Mouse (Mus musculus): ENCODE results near the gene Adam15. TPM values are rescaled to one million over a fixed set of nuclear protein-coding genes. Genes with fewer than 3 reads are reported as not detected.

Gene Adam15
- polyA plus RNA-seq, 1 experiment from 2014 or later = 9.1 TPM

GRCm38 (mm10) chr3:89318971-89319590 is 30.7 kb downstream of the Adam15 start:
- DNase-seq (no peak), ATAC-seq (no peak)
- H3K4me3 ChIP-seq (ENCODE audit: low read depth, low read length) = peak overlapping the region; percentile 42
- TF ChIP-seq CTCF (IDR thresholded peaks at IDR 0.05; ENCODE audit: low read depth) (no peak), EP300 (IDR thresholded peaks at IDR 0.05; ENCODE audit: low read depth) (no peak)
- peaks cover 45% of the 10 kb centered on the region for H3K4me1 ChIP-seq (ENCODE audit: insufficient read depth)
- H3K36me3 ChIP-seq (replicated peaks; ENCODE audit: insufficient read depth, low read length) = no peaks in the 10 kb centered on the region
- no peaks in the 10 kb centered on the region for H3K9me3 ChIP-seq (ENCODE audit: low read length)
- H3K9ac ChIP-seq (replicated peaks) = no peak overlapping the region
- WGBS (ENCODE audit: insufficient replicate concordance) = 21% methylated on average over 21 of the region's 21 CpGs
- H3K27me3 ChIP-seq (ENCODE audit: insufficient read depth, low read length) = peaks cover 81% of the 10 kb centered on the region
- peak overlapping the region; percentile 61; the same call in 1 of the 2 replicates for H3K4me2 ChIP-seq (ENCODE audit: low read depth, low read length)
- no peak overlapping the region for H3K27ac ChIP-seq (ENCODE audit: low read depth)

GRCm38 (mm10) chr3:89318316-89318715 is 31.5 kb downstream of the Adam15 start:
- Histone ChIP-seq H3K4me3 (ENCODE audit: low read depth, low read length) (no peak overlapping the region), H3K36me3 (replicated peaks; ENCODE audit: insufficient read depth, low read length) (no peaks in the 10 kb centered on the region), H3K9me3 (ENCODE audit: low read length) (no peaks in the 10 kb centered on the region), H3K4me2 (ENCODE audit: low read depth, low read length) (no peak overlapping the region), H3K27me3 (ENCODE audit: insufficient read depth, low read length) (peaks cover 73% of the 10 kb centered on the region), H3K9ac (replicated peaks) (no peak overlapping the region), H3K27ac (ENCODE audit: low read depth) (no peak overlapping the region), H3K4me1 (ENCODE audit: insufficient read depth) (peaks cover 45% of the 10 kb centered on the region)
- WGBS (ENCODE audit: insufficient replicate concordance) = 72% methylated on average over 8 of the region's 8 CpGs
- ATAC-seq = no peak
- TF ChIP-seq CTCF (IDR thresholded peaks at IDR 0.05; ENCODE audit: low read depth) = no peak
- TF ChIP-seq EP300 (IDR thresholded peaks at IDR 0.05; ENCODE audit: low read depth) = no peak
- no peak for DNase-seq

- Histone ChIP-seq H3K4me1 (ENCODE audit: insufficient read depth) (peaks cover 40% of the 10 kb centered on the region), H3K4me3 (ENCODE audit: low read depth, low read length) (no peak overlapping the region), H3K27ac (ENCODE audit: low read depth) (no peak overlapping the region), H3K9ac (replicated peaks) (no peak overlapping the region), H3K9me3 (ENCODE audit: low read length) (no peaks in the 10 kb centered on the region), H3K4me2 (ENCODE audit: low read depth, low read length) (no peak overlapping the region), H3K36me3 (replicated peaks; ENCODE audit: insufficient read depth, low read length) (no peaks in the 10 kb centered on the region), H3K27me3 (ENCODE audit: insufficient read depth, low read length) (peaks cover 63% of the 10 kb centered on the region)
- TF ChIP-seq EP300 (IDR thresholded peaks at IDR 0.05; ENCODE audit: low read depth) = no peak
- no peak for TF ChIP-seq CTCF (IDR thresholded peaks at IDR 0.05; ENCODE audit: low read depth)
- DNase-seq (no peak), ATAC-seq (no peak)
- WGBS (ENCODE audit: insufficient replicate concordance) = 68% methylated on average over 6 of the region's 6 CpGs
Measured at GRCm38 (mm10) chr3:89317246-89317645, 32.5 kb downstream of the Adam15 start.

- TF ChIP-seq CTCF (IDR thresholded peaks at IDR 0.05; ENCODE audit: low read depth) (peak; percentile 94), EP300 (IDR thresholded peaks at IDR 0.05; ENCODE audit: low read depth) (no peak)
- Histone ChIP-seq H3K36me3 (replicated peaks; ENCODE audit: insufficient read depth, low read length) (no peaks in the 10 kb centered on the region), H3K9ac (replicated peaks) (no peak overlapping the region; the same call in 1 of the 2 replicates), H3K4me3 (ENCODE audit: low read depth, low read length) (no peak overlapping the region), H3K9me3 (ENCODE audit: low read length) (no peaks in the 10 kb centered on the region), H3K4me2 (ENCODE audit: low read depth, low read length) (peak overlapping the region; percentile 64), H3K4me1 (ENCODE audit: insufficient read depth) (peaks cover 37% of the 10 kb centered on the region), H3K27ac (ENCODE audit: low read depth) (no peak overlapping the region), H3K27me3 (ENCODE audit: insufficient read depth, low read length) (peaks cover 58% of the 10 kb centered on the region)
- DNase-seq (peak; percentile 73), ATAC-seq (peak; percentile 46; the same call in 1 of the 2 replicates)
- WGBS (ENCODE audit: insufficient replicate concordance) = 4% methylated on average over 4 of the region's 4 CpGs
Measured at GRCm38 (mm10) chr3:89316833-89317232, 33.0 kb downstream of the Adam15 start.

GRCm38 (mm10) chr3:89315930-89316831 is 33.6 kb downstream of the Adam15 start:
- H3K4me2 ChIP-seq (ENCODE audit: low read depth, low read length) = peak overlapping the region; percentile 64
- TF ChIP-seq EP300 (IDR thresholded peaks at IDR 0.05; ENCODE audit: low read depth) (no peak), CTCF (IDR thresholded peaks at IDR 0.05; ENCODE audit: low read depth) (no peak)
- no peak for DNase-seq
- peaks cover 52% of the 10 kb centered on the region for H3K27me3 ChIP-seq (ENCODE audit: insufficient read depth, low read length)
- no peak overlapping the region for H3K27ac ChIP-seq (ENCODE audit: low read depth)
- H3K9ac ChIP-seq (replicated peaks) = no peak overlapping the region; the same call in 1 of the 2 replicates
- peak; percentile 29; the same call in 1 of the 2 replicates for ATAC-seq
- H3K9me3 ChIP-seq (ENCODE audit: low read length) = no peaks in the 10 kb centered on the region
- peaks cover 30% of the 10 kb centered on the region for H3K4me1 ChIP-seq (ENCODE audit: insufficient read depth)
- 12% methylated on average over 39 of the region's 40 CpGs for WGBS (ENCODE audit: insufficient replicate concordance)
- H3K4me3 ChIP-seq (ENCODE audit: low read depth, low read length) = peak overlapping the region; percentile 25; the same call in 1 of the 2 replicates
- no peaks in the 10 kb centered on the region for H3K36me3 ChIP-seq (replicated peaks; ENCODE audit: insufficient read depth, low read length)

Measured in liver, postnatal 0 days (tissue).